Mouse (Mus musculus): Measurements from ENCODE around the gene Ndufa8.

- TF ChIP-seq CTCF (IDR thresholded peaks at IDR 0.05; ENCODE audit: insufficient read depth, low read length) (no peak), POLR2A (IDR thresholded peaks at IDR 0.05; ENCODE audit: borderline replicate concordance, extremely low read depth, low read depth, low read length) (no peak)
These were observed 44.1 kb upstream of the Ndufa8 start for GRCm38 (mm10) chr2:36093301-36093700.
